Mouse (Mus musculus) adrenal gland, postnatal 14 days (tissue): Measurements from ENCODE around the gene Pla1a. TPM values are rescaled to one million over a fixed set of nuclear protein-coding genes. Genes with fewer than 3 reads are reported as not detected.
"Not testable (repeated sequence)": the region's sequence is repeated elsewhere in the genome, so short reads cannot be mapped to it uniquely, and the experiment has no call there.

Source experiments
- DNase-seq: peaks from one replicate; pipeline ENCODE4 v3.0.0; 2021; ENCODE audit warnings: mixed read lengths
- long read RNA-seq, 2 experiments: library from polyadenylated mRNA; stranded (forward); transcript quantifications; one replicate each; pipeline ENCODE4 v2.0.0; 2021
- total RNA-seq: library from RNA; stranded (reverse); gene quantifications from 2 replicates; pipeline ENCODE4 v1.2.3, GENCODE M21; 2021

Pla1a gene
- 21.4 and 27.2 TPM in 2 replicates for total RNA-seq
- long read RNA-seq, experiment 1, transcript Pla1a-201 (11 exons, 1,974 nt): major isoform, 16 of 29 reads
- long read RNA-seq, experiment 1, partial matches to known transcripts: 8 of 29 reads
- long read RNA-seq, experiment 1, other reads (novel, unspliced or antisense): 5 of 29 reads
- long read RNA-seq, experiment 2, transcript Pla1a-201 (11 exons, 1,974 nt): major isoform, 16 of 20 reads
- long read RNA-seq, experiment 2, partial matches to known transcripts: 1 of 20 reads
- long read RNA-seq, experiment 2, other reads (novel, unspliced or antisense): 3 of 20 reads

- DNase-seq: peak; percentile 53
Observed at GRCm38 (mm10) chr16:38432498-38433425, at the start of gene Pla1a. Gene Pla1a, minus strand, starts transcription at chr16:38433145.

- DNase-seq: no peak
Observed at GRCm38 (mm10) chr16:38481327-38481726, 48.4 kb upstream of the Pla1a start.

DNA sequence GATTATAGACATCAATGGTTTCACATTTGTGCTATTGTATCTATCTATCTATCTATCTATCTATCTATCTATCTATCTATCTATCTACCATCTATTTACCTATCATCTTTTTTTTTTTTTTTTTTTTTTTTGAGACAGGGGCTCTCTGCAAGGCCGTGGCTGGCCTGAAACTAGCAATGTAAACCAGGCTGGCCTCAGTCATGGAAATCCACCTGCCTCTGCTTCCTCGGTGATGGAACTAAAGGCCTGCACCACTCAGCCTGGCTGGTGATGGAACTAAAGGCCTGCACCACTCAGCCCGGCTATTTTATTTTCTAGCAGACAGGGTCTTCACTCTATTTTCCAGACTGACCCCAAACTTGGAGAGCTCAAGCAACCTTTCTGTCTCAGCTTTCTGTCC lies 45.4 kb upstream of the Pla1a start:
- DNase-seq: no peak

GRCm38 (mm10) chr16:38477241-38477608 lies 44.3 kb upstream of the Pla1a start:
- DNase-seq: not testable (repeated sequence)

DNA sequence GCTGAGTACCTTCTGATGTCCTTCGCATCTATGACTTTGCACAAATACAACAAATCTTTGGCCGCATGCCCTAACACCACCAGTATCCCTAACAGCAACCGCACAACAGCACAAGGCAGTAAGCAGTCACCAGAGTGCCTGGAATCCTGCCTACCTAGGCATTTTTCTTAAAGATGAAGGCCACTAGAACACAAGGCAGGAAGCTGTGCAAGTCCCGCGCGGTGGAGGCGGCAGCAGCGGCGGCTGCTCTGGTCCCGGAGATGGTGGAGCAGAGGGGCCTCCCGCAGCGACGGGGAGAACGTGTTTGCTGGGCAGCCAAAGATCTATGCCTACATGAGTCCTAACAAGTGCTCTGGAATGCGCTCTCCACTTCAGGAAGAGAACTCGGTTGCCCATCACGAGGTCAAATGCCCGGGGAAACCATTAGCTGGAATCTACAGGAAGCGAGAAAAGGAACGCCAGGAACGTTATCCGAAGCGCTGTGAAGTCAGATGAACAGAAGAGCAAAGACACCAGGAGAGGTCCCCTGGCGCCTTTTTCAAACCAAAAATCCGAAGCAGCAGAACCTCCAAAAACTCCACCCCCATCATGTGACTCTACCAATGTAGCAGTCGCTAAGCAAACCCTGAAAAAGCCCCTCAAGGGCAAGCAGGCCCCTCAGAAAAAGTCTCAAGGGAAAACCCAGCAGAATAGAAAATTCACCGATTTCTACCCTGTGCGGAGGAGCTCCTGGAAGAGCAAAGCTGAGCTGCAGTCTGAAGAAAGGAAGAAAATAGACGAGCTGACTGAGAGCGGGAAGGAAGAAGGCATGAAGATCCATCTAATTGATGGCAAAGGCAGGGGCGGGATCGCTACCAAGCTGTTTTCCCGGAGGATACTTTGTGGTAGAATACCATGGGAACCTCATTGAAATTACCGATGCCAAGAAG lies 43.6 kb upstream of the Pla1a start:
- DNase-seq: peak; percentile 62

- DNase-seq: no peak
Observed at GRCm38 (mm10) chr16:38475681-38476311, 42.9 kb upstream of the Pla1a start.

GRCm38 (mm10) chr16:38474677-38475286 lies 41.8 kb upstream of the Pla1a start:
- DNase-seq: no peak

- DNase-seq: no peak
Observed at GRCm38 (mm10) chr16:38473661-38474060, 40.7 kb upstream of the Pla1a start.

DNA sequence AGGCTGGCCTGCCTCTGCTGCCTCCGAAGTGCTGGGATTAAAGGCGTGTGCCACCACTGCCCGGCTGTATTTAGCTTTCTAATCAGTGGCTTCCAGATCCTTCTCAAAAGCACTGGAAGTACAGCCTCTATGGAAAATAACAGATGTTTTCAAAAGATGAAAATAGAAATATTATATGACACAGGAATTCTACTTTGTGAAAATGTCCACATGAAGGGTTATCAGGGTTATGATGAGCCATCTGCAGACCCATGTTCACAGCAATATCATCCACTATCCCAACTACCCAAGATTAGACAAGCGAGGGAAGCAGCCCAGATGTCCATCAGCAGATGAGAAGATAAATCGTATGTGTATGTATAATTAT lies 39.5 kb upstream of the Pla1a start:
- no peak for DNase-seq

- DNase-seq: no peak
Observed at GRCm38 (mm10) chr16:38471697-38472506, 39.0 kb upstream of the Pla1a start.

- no peak for DNase-seq
Observed at GRCm38 (mm10) chr16:38469437-38469836, 36.5 kb upstream of the Pla1a start.

GRCm38 (mm10) chr16:38468706-38469018 lies 35.7 kb upstream of the Pla1a start:
- no peak for DNase-seq

DNA sequence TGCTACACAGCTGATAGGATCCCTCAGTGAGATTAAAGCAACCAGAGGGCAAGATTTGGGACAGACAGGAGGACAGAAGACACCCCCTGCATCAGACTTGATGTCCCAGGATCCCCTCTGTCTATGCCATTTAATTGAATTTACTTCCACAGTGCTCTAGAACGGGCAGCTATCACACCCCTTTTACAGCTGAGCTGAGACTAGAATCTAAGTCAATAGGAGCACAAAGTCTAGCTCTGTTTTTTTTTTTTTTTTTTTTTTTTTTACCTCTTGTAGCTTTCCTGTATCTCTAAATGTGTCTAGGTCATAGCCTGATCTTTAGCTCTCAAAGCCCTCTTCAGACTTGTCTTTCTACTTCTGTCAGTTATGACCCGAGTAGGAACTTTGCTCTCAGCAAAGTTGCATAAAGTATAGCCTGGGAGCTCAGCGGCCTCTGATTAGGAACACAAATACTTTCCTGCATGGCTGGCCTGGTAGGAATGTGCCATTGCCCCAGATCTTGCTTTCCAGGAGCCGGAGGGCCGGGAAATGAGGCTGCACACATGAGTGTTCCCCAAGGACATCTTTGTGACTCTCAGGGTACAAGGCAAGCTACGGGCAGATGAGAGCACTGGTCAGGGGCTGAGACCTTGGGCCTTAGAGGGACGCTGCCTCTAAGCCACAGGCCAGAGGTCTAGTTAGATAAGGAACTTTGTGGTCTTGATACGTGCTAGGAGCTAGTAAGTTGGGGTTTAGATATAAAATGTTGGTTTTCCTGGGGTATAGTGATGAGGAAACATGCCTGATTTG lies 35.2 kb upstream of the Pla1a start:
- DNase-seq: peak; percentile 63

DNA sequence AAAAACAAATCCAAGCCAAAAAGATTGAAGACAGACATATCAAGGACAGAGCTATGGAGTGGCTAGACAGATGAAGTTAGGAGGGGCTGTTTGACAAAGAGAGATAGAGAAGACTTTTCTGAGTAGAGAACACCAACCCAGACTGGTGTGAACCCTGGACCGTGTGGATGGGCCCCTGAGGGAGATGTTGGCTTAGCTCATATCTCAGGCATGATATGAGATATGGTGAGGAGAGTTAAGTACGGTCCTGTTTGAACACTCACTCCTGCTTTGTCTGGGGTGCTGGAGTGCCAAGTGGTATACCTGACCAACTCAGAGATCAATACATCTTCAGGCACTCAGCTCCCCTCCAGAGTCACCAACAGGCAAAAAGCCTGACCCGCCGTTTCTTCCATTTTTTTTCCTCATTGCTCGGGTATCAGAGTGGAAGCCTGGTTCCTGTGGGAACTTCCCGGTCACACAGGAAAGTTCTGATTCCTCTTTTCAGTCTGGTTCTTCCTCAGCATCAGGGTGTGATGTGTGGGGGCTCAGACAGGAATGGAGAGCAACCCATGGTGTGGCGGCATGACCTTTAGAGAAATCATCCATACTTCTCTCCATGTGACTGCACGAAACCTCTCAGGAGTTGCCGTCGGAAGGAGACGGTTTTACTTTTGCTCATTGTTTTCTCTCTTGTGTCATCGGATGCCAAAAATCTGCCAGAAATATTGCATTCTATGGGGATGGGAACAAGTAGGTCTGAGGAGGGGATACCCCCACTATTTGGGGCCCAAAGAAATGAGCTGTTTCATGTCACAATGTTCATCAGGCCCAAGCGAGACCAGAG lies 34.4 kb upstream of the Pla1a start:
- no peak for DNase-seq

GRCm38 (mm10) chr16:38466089-38466488 lies 33.1 kb upstream of the Pla1a start:
- DNase-seq: no peak

DNA sequence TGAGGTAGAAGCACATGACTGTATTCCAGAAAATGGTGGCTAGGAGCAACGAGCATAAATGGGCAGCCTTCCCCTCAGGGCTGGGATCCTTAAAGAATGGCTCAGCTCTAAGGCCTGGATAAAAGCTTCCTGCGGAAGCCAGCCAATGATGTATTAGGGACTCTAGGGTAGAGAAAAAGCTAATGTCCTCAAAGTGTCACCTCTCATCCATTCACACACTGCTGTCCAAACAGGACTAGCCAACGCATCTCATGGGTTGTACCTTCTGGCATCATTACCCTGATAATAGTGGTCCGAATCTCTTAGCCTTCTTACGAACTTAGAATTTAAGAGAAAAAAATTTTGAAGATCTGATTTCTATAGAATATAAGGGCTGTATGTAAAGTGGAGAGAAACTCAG lies 30.4 kb upstream of the Pla1a start:
- no peak for DNase-seq

DNA sequence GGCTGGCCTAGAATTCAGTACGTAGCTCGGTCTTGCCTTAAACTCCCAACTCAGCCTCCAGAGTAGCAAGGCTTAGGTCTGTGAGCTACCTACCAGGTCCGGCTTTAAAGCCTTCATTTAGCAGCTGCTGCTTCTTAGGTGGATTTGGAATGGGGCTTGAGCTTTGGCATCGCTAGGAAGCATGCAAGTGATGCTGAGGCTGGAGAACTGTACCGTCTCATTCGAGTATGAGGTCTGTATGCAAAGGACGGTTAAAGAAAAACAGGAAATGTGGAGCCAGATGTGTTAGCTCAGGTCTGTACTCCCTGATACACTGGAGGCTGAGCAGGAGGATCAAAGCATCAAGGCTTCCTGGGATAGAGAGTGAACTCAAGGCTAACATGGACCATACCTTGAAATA lies 29.2 kb upstream of the Pla1a start:
- DNase-seq: no peak

- DNase-seq: no peak
Observed at GRCm38 (mm10) chr16:38461749-38462148, 28.8 kb upstream of the Pla1a start.

DNA sequence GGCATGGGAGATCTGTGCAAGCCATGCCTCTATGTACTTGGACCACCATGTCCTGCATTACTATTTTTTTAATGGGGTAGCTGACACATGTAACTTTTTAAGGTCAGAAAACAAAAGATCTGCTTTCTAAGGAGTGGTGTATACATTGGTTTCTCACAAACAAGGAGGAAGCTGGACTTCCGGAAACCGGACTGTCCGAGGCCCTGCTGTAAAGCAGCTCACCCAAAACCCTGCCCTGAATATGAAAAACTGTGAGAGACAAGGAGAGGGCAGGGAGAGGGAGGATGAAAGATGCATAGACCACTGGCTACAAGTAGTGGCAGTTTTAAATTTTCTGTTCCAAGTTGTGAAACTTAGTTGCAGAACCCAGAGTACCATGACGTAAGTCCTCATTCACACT lies 27.0 kb upstream of the Pla1a start:
- no peak for DNase-seq
